Mouse (Mus musculus) c-Kit-positive CD71-positive TER-119-negative erythroid progenitor cells, embryonic 14.5 days (primary cell): ENCODE results near the gene Kctd11.

ENCODE experiments used
- DNase-seq: peaks from one replicate; pipeline ENCODE4 v3.0.0-alpha.2; 2013; ENCODE audit warnings: low read depth

Gene Kctd11

GRCm38 (mm10) chr11:69849128-69849527, 32.1 kb downstream of the Kctd11 start:
- no peak for DNase-seq

GRCm38 (mm10) chr11:69848021-69848420, 33.2 kb downstream of the Kctd11 start:
- DNase-seq = no peak

GRCm38 (mm10) chr11:69846738-69847688, 34.2 kb downstream of the Kctd11 start:
- no peak for DNase-seq

- DNase-seq = peak; percentile 79
Measured at GRCm38 (mm10) chr11:69846198-69846680, 35.0 kb downstream of the Kctd11 start, which contains the start of gene Plscr3. Plscr3 (plus strand) TSS chr11:69846376.

GRCm38 (mm10) chr11:69838714-69839104, 42.5 kb downstream of the Kctd11 start:
- no peak for DNase-seq

GRCm38 (mm10) chr11:69837952-69838713, 43.1 kb downstream of the Kctd11 start, which contains the start of gene Tmem256:
Tmem256 (plus strand) TSS chr11:69838514.
- DNase-seq = peak; percentile 97

GRCm38 (mm10) chr11:69837604-69837951, 43.6 kb downstream of the Kctd11 start, which contains the start of gene Nlgn2:
Nlgn2 (minus strand) TSS chr11:69837784.
- no peak for DNase-seq

GRCm38 (mm10) chr11:69836703-69837576, 44.3 kb downstream of the Kctd11 start:
- no peak for DNase-seq

- no peak for DNase-seq
Measured at GRCm38 (mm10) chr11:69835966-69836335, 45.3 kb downstream of the Kctd11 start.

- DNase-seq = no peak
Measured at GRCm38 (mm10) chr11:69835326-69835965, 45.8 kb downstream of the Kctd11 start.

GRCm38 (mm10) chr11:69834001-69834549, 47.1 kb downstream of the Kctd11 start:
- DNase-seq = no peak

- DNase-seq = no peak
Measured at GRCm38 (mm10) chr11:69833554-69833953, 47.7 kb downstream of the Kctd11 start.

- no peak for DNase-seq
Measured at GRCm38 (mm10) chr11:69828832-69829231, 52.4 kb downstream of the Kctd11 start.
